Mouse (Mus musculus) midbrain, embryonic 13.5 days (tissue): Measurements from ENCODE around the gene Adora1. TPM values are rescaled to one million over a fixed set of nuclear protein-coding genes. Genes with fewer than 3 reads are reported as not detected.

Experiments
- ATAC-seq: fragments of 200-750 bp; cut with Nextera tagmentation; 2 replicates; pipeline ENCODE4 v1.8.0; 2017; ENCODE audit warnings: mild to moderate bottlenecking, moderate TSS enrichment, moderate library complexity
- H3K27ac ChIP-seq: fragments of 300-500 bp; sonication (generic); 2 replicates; pipeline ENCODE4 v1.5.1; 2015; ENCODE audit warnings: inconsistent platforms, mild to moderate bottlenecking, moderate library complexity
- H3K27me3 ChIP-seq: fragments of 300-500 bp; sonication (generic); 2 replicates; pipeline ENCODE4 v1.6.1; 2015; ENCODE audit warnings: mild to moderate bottlenecking, inconsistent platforms
- H3K36me3 ChIP-seq: fragments of 300-500 bp; sonication (generic); 2 replicates; pipeline ENCODE4 v1.6.1; 2015; ENCODE audit warnings: mild to moderate bottlenecking, inconsistent platforms
- H3K4me1 ChIP-seq: fragments of 300-500 bp; sonication (generic); replicated peaks from 2 replicates; pipeline ENCODE4 v1.6.1; 2015; ENCODE audit warnings: inconsistent platforms
- H3K4me2 ChIP-seq: fragments of 300-500 bp; sonication (generic); replicated peaks from 2 replicates; pipeline ENCODE4 v1.6.1; 2015; ENCODE audit warnings: moderate library complexity, mild to moderate bottlenecking, inconsistent platforms
- H3K4me3 ChIP-seq: fragments of 300-500 bp; sonication (generic); replicated peaks from 2 replicates; pipeline ENCODE4 v1.5.1; 2015; ENCODE audit warnings: mild to moderate bottlenecking, inconsistent platforms
- H3K9ac ChIP-seq: fragments of 300-500 bp; sonication (generic); replicated peaks from 2 replicates; pipeline ENCODE4 v1.6.1; 2015; ENCODE audit warnings: mild to moderate bottlenecking, inconsistent platforms
- H3K9me3 ChIP-seq: fragments of 300-500 bp; sonication (generic); 2 replicates; pipeline ENCODE4 v1.6.1; 2016; ENCODE audit warnings: mild to moderate bottlenecking, inconsistent platforms
- WGBS: fragments of 180-500 bp; shearing (Covaris S2); methylation state at CpG from one replicate; pipeline ENCODE4 v1.1.7; 2015; 5-methylcytosine and 5-hydroxymethylcytosine counted together
- polyA plus RNA-seq: library from polyadenylated mRNA; unstranded; fragments of >200 nt; fragmentation: Nextera tagmentation; extraction: Ambion mirVana; gene quantifications from 2 replicates; pipeline ENCODE4 v1.2.1, GENCODE M21; 2015

Gene Adora1
- polyA plus RNA-seq, 1 experiment from 2014 or later = 4.6 TPM

GRCm38 (mm10) chr1:134222122-134223055 is 12.8 kb downstream of the Adora1 start:
- H3K9ac ChIP-seq = no peak overlapping the region
- H3K4me1 ChIP-seq = no peaks in the 10 kb centered on the region
- H3K27ac ChIP-seq = no peak overlapping the region
- 66% methylated on average over 8 of the region's 8 CpGs for WGBS
- no peaks in the 10 kb centered on the region for H3K36me3 ChIP-seq
- no peaks in the 10 kb centered on the region for H3K9me3 ChIP-seq
- ATAC-seq = no peak
- H3K27me3 ChIP-seq = no peaks in the 10 kb centered on the region
- H3K4me2 ChIP-seq = no peak overlapping the region
- no peak overlapping the region for H3K4me3 ChIP-seq

DNA sequence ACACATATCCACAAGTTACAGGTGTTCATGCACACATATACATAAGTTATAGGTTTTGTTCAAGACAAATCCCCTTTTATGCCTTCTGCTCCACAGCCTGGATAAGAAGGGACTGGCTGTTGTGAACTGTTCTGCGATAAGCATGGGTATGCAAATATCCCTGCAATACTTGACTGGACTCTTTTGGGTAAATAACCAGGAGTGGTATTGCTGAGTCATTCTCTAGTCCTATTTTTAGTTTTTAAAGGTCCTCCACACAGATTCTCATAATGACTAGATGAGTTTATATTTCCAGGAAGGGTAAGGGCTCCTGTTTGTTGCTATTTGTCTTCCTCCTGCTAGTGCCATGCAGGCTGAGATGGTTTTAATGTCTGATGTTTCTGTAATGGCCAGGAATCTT is 14.1 kb downstream of the Adora1 start:
- no peak overlapping the region for H3K9ac ChIP-seq
- H3K36me3 ChIP-seq = no peaks in the 10 kb centered on the region
- 92% methylated on average over 1 of the region's 1 CpGs for WGBS
- no peak for ATAC-seq
- H3K4me3 ChIP-seq = no peak overlapping the region
- H3K27me3 ChIP-seq = no peaks in the 10 kb centered on the region
- no peaks in the 10 kb centered on the region for H3K9me3 ChIP-seq
- H3K27ac ChIP-seq = no peak overlapping the region
- peaks cover 8% of the 10 kb centered on the region for H3K4me1 ChIP-seq
- H3K4me2 ChIP-seq = no peak overlapping the region

- H3K4me2 ChIP-seq = no peak overlapping the region
- no peak overlapping the region for H3K4me3 ChIP-seq
- H3K9ac ChIP-seq = no peak overlapping the region
- WGBS = 78% methylated on average over 5 of the region's 5 CpGs
- H3K27me3 ChIP-seq = no peaks in the 10 kb centered on the region
- no peak overlapping the region for H3K27ac ChIP-seq
- H3K9me3 ChIP-seq = no peaks in the 10 kb centered on the region
- no peak for ATAC-seq
- H3K4me1 ChIP-seq = peaks cover 16% of the 10 kb centered on the region
- no peaks in the 10 kb centered on the region for H3K36me3 ChIP-seq
Observed at GRCm38 (mm10) chr1:134219608-134220007, 15.6 kb downstream of the Adora1 start.

- Histone ChIP-seq H3K27ac (no peak overlapping the region), H3K9ac (no peak overlapping the region), H3K4me1 (peaks cover 16% of the 10 kb centered on the region), H3K4me2 (no peak overlapping the region), H3K36me3 (no peaks in the 10 kb centered on the region), H3K9me3 (no peaks in the 10 kb centered on the region), H3K27me3 (peaks cover 5% of the 10 kb centered on the region; the same call in 1 of the 2 replicates), H3K4me3 (no peak overlapping the region)
- WGBS = 85% methylated on average over 3 of the region's 3 CpGs
- ATAC-seq = no peak
Observed at GRCm38 (mm10) chr1:134217942-134218341, 17.3 kb downstream of the Adora1 start.

- Histone ChIP-seq H3K27ac (no peak overlapping the region), H3K36me3 (no peaks in the 10 kb centered on the region), H3K9me3 (no peaks in the 10 kb centered on the region), H3K27me3 (peaks cover 5% of the 10 kb centered on the region; the same call in 1 of the 2 replicates), H3K4me3 (no peak overlapping the region), H3K9ac (no peak overlapping the region), H3K4me1 (peaks cover 16% of the 10 kb centered on the region), H3K4me2 (no peak overlapping the region)
- 69% methylated on average over 12 of the region's 12 CpGs for WGBS
- ATAC-seq = no peak
Observed at GRCm38 (mm10) chr1:134217028-134217481, 18.2 kb downstream of the Adora1 start.

GRCm38 (mm10) chr1:134216629-134216971 is 18.6 kb downstream of the Adora1 start:
- no peaks in the 10 kb centered on the region for H3K9me3 ChIP-seq

GRCm38 (mm10) chr1:134215751-134216628 is 19.2 kb downstream of the Adora1 start:
- H3K4me3 ChIP-seq = no peak overlapping the region
- peaks cover 5% of the 10 kb centered on the region; the same call in 1 of the 2 replicates for H3K27me3 ChIP-seq
- H3K4me2 ChIP-seq = no peak overlapping the region
- H3K27ac ChIP-seq = peak overlapping the region; percentile 54; the same call in 1 of the 2 replicates
- H3K36me3 ChIP-seq = no peaks in the 10 kb centered on the region
- H3K9me3 ChIP-seq = no peaks in the 10 kb centered on the region
- peak; percentile 70 for ATAC-seq
- 0 out of 2 replicates have a peak overlapping the region, but pooled peaks have one; percentile 44 for H3K9ac ChIP-seq
- WGBS = 17% methylated on average over 11 of the region's 11 CpGs
- H3K4me1 ChIP-seq = peaks cover 16% of the 10 kb centered on the region

More at GRCm38 (mm10) chr1:134216629-134216971, 18.6 kb downstream of the Adora1 start:
- H3K4me1 ChIP-seq = peaks cover 16% of the 10 kb centered on the region
- no peak for ATAC-seq
- H3K36me3 ChIP-seq = no peaks in the 10 kb centered on the region
- H3K9ac ChIP-seq = no peak overlapping the region
- H3K27ac ChIP-seq = no peak overlapping the region
- peaks cover 5% of the 10 kb centered on the region; the same call in 1 of the 2 replicates for H3K27me3 ChIP-seq
- WGBS = 89% methylated on average over 2 of the region's 2 CpGs
- H3K4me2 ChIP-seq = no peak overlapping the region
- no peak overlapping the region for H3K4me3 ChIP-seq

- WGBS = 53% methylated on average over 7 of the region's 7 CpGs
- Histone ChIP-seq H3K36me3 (no peaks in the 10 kb centered on the region), H3K4me2 (no peak overlapping the region), H3K27me3 (peaks cover 5% of the 10 kb centered on the region; the same call in 1 of the 2 replicates), H3K4me3 (no peak overlapping the region), H3K9ac (no peak overlapping the region), H3K27ac (no peak overlapping the region), H3K9me3 (no peaks in the 10 kb centered on the region), H3K4me1 (peaks cover 16% of the 10 kb centered on the region)
- ATAC-seq = no peak
Observed at GRCm38 (mm10) chr1:134215059-134215458, 20.2 kb downstream of the Adora1 start.

DNA sequence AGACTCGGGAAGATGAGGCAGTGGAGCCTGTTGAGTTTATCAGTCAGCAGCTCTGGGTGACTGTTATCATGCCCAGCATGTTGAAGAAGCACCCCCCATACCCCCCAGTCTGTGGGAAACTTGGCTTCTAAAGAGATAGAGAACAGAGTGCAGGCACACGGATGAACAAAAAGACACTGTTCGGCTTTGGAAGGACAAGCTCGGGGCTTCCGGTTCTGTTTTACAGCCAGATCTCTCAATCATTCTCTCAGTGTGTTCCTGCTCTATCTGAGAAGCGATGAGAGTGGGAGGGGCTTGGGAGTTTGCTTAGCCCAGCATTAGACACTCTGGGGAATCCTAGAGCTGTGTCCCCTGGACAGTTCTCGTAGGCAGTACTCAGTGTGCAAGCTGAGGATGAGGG is 21.8 kb downstream of the Adora1 start:
- ATAC-seq = no peak
- H3K4me2 ChIP-seq = no peak overlapping the region
- no peak overlapping the region for H3K4me3 ChIP-seq
- H3K36me3 ChIP-seq = no peaks in the 10 kb centered on the region
- 82% methylated on average over 7 of the region's 7 CpGs for WGBS
- H3K27ac ChIP-seq = no peak overlapping the region
- H3K4me1 ChIP-seq = peaks cover 16% of the 10 kb centered on the region
- H3K9me3 ChIP-seq = no peaks in the 10 kb centered on the region
- H3K9ac ChIP-seq = no peak overlapping the region
- peaks cover 5% of the 10 kb centered on the region; the same call in 1 of the 2 replicates for H3K27me3 ChIP-seq

DNA sequence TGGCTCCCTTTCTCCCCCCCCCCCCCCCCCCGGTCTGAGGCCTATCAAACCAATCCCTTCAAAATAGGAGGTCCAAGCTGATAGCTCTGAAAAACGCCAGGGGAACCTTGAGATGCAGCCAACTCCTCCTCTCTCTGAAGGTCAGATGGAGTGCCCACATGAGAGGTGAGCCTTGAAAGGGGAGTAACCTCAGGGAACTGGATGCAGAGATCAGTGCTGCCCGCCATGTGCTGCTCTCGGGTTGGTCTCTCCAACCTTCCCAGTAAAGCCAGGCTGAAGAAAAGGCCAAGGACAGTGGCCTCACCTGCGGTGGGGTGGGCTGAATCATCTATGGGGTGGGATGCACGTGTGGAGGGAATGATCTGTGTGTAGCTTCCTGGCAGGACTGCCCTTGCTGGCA is 22.9 kb downstream of the Adora1 start:
- H3K4me3 ChIP-seq = no peak overlapping the region
- H3K27ac ChIP-seq = no peak overlapping the region
- WGBS = 81% methylated on average over 5 of the region's 6 CpGs
- no peak overlapping the region for H3K9ac ChIP-seq
- peaks cover 5% of the 10 kb centered on the region; the same call in 1 of the 2 replicates for H3K27me3 ChIP-seq
- H3K4me2 ChIP-seq = no peak overlapping the region
- no peak for ATAC-seq
- no peaks in the 10 kb centered on the region for H3K36me3 ChIP-seq
- H3K4me1 ChIP-seq = peaks cover 16% of the 10 kb centered on the region
- no peaks in the 10 kb centered on the region for H3K9me3 ChIP-seq

GRCm38 (mm10) chr1:134211631-134212030 is 23.6 kb downstream of the Adora1 start:
- Histone ChIP-seq H3K9ac (no peak overlapping the region), H3K4me3 (no peak overlapping the region), H3K27ac (no peak overlapping the region), H3K4me1 (peaks cover 10% of the 10 kb centered on the region), H3K4me2 (no peak overlapping the region), H3K9me3 (no peaks in the 10 kb centered on the region), H3K36me3 (no peaks in the 10 kb centered on the region), H3K27me3 (peaks cover 5% of the 10 kb centered on the region; the same call in 1 of the 2 replicates)
- ATAC-seq = no peak
- 10% methylated on average over 2 of the region's 2 CpGs for WGBS

DNA sequence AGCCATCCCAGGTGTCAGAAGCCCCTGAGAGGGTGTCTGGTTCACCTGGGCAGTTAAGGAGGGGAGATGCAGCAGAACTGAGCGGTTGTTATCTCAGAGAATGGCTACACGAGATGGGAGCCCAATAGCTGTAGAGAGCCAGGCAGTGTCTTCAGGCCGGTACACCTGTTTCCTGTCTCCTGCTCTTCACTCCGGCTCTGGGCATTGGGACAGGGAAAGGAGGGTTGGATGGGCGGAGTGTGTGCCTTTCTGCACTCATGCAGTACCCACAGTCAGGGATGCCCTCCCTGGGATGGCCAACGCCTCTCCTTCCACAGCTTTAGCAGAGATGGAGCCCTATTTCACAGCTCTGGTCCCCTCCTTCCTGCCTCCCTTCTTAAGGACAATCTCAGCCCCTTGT is 24.2 kb downstream of the Adora1 start:
- Histone ChIP-seq H3K4me3 (no peak overlapping the region), H3K9ac (no peak overlapping the region), H3K27ac (no peak overlapping the region), H3K36me3 (no peaks in the 10 kb centered on the region), H3K4me1 (peaks cover 7% of the 10 kb centered on the region), H3K4me2 (no peak overlapping the region), H3K9me3 (no peaks in the 10 kb centered on the region), H3K27me3 (peaks cover 5% of the 10 kb centered on the region; the same call in 1 of the 2 replicates)
- WGBS = 65% methylated on average over 6 of the region's 6 CpGs
- no peak for ATAC-seq
